Mouse (Mus musculus): ENCODE data around the gene Gtpbp6.
"Not testable (repeated sequence)": the region's sequence is repeated elsewhere in the genome, so short reads cannot be mapped to it uniquely, and the experiment has no call there.

Gene Gtpbp6

GRCm38 (mm10) chr5:110099656-110100580 is 8.1 kb downstream of the Gtpbp6 start, which contains the start of gene Plcxd1:
Plcxd1 (plus strand) TSS chr5:110099969.
- no peak for DNase-seq

- DNase-seq: no peak
Observed at GRCm38 (mm10) chr5:110098991-110099477, 9.0 kb downstream of the Gtpbp6 start.

- DNase-seq: no peak
Observed at GRCm38 (mm10) chr5:110094847-110095213, 13.2 kb downstream of the Gtpbp6 start.

GRCm38 (mm10) chr5:110094030-110094846 is 13.8 kb downstream of the Gtpbp6 start, which contains the start of gene Gm35315:
Gm35315 (minus strand) TSS chr5:110094420.
- peak; percentile 85 to 92 for DNase-seq

DNA sequence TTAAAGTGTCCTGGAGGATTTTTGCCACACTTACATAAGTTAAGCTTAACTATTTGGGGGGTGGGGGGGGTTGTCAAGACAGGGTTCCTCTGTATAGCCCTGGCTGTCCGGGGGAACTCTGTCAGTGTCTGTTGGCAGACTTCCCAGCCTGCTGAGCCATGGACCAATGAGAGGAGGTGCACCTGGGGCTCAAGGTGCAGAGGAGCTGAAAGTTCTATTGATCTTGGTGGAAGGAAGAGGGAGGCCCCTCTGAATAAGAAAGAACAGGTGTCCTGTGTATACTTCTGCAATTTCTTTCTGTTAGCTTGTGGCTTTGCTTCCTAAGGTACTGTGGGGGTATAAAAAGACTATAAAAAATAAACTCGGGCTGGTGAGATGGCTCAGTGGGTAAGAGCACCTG is 16.5 kb downstream of the Gtpbp6 start:
- no peak for DNase-seq

- DNase-seq: no peak
Observed at GRCm38 (mm10) chr5:110086161-110086866, 21.7 kb downstream of the Gtpbp6 start.

- no peak for DNase-seq
Observed at GRCm38 (mm10) chr5:110082961-110083360, 25.0 kb downstream of the Gtpbp6 start.

DNA sequence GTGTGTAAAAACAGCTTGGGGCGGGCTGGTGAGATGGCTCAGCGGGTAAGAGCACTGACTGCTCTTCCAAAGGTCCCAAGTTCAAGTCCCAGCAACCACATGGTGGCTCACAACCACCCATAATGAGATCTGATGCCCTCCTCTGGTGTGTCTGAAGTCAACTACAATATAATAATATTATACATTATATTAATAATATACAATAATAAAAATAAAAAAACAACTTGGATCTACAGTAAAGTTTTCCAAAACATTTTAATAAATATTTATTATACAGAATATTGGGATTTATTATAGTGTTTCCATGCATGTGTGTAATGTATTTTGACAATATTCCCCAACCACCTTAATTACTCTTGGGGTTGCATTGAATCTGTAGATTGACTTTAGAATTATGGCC is 35.6 kb downstream of the Gtpbp6 start, which contains the start of gene Gm17655:
Gene Gm17655 (minus strand): TSS at position 101 of the 400 bp plus-strand sequence.
- not testable (repeated sequence) for DNase-seq

- peak; percentile 84 to 92 for DNase-seq
Observed at GRCm38 (mm10) chr5:110057637-110058408, 50.2 kb downstream of the Gtpbp6 start.

Data from cerebellum, adult 18-20 months (tissue).